Mouse (Mus musculus) intestine, postnatal 0 days (tissue): ENCODE data around the gene Synpo2l. TPM values are rescaled to one million over a fixed set of nuclear protein-coding genes. Genes with fewer than 3 reads are reported as not detected.
A peak's percentile ranks its signal among the peaks of the same experiment; 100 is the strongest.
"Not testable (repeated sequence)": the region's sequence is repeated elsewhere in the genome, so short reads cannot be mapped to it uniquely, and the experiment has no call there.

Source experiments
- ATAC-seq: fragments of 200-750 bp; cut with Nextera tagmentation; 2 replicates; pipeline ENCODE4 v1.8.0; 2017; ENCODE audit warnings: mild to moderate bottlenecking, moderate TSS enrichment, moderate library complexity
- H3K27ac ChIP-seq: fragments of 300-500 bp; sonication (generic); 2 replicates; pipeline ENCODE4 v1.5.1; 2014; ENCODE audit warnings: mild to moderate bottlenecking, low read depth, low read length, moderate library complexity
- H3K27me3 ChIP-seq: fragments of 300-500 bp; sonication (generic); replicated peaks from 2 replicates; pipeline ENCODE4 v1.6.1; 2014; ENCODE audit warnings: low read length, mixed read lengths; ENCODE audit not compliant: control insufficient read depth, insufficient read depth
- H3K36me3 ChIP-seq: fragments of 300-500 bp; sonication (generic); 2 replicates; pipeline ENCODE4 v1.6.1; 2014; ENCODE audit warnings: mild to moderate bottlenecking, moderate library complexity; ENCODE audit not compliant: control insufficient read depth, insufficient read depth
- H3K4me1 ChIP-seq: fragments of 300-500 bp; sonication (generic); replicated peaks from 2 replicates; pipeline ENCODE4 v1.6.1; 2014; ENCODE audit warnings: antibody characterized with exemption, low read length, mixed read lengths; ENCODE audit not compliant: control insufficient read depth, insufficient read depth
- H3K4me2 ChIP-seq: fragments of 300-500 bp; sonication (generic); replicated peaks from 2 replicates; pipeline ENCODE4 v1.6.1; 2014; ENCODE audit warnings: low read depth, mild to moderate bottlenecking, moderate library complexity
- H3K4me3 ChIP-seq: fragments of 300-500 bp; sonication (generic); 2 replicates; pipeline ENCODE4 v1.5.1; 2014; ENCODE audit warnings: low read depth, low read length
- H3K9ac ChIP-seq: fragments of 300-500 bp; sonication (generic); 2 replicates; pipeline ENCODE4 v1.6.1; 2014; ENCODE audit warnings: mild to moderate bottlenecking, low read depth, low read length
- H3K9me3 ChIP-seq: fragments of 300-500 bp; sonication (generic); 2 replicates; pipeline ENCODE4 v1.6.1; 2016; ENCODE audit warnings: mixed run types; ENCODE audit not compliant: control insufficient read depth
- CTCF ChIP-seq: sonication (generic); IDR thresholded peaks from 2 replicates; pipeline ENCODE4 v1.5.1; 2016; ENCODE audit warnings: low read depth, mild to moderate bottlenecking, control low read depth, antibody characterized with exemption, moderate library complexity
- WGBS: fragments of 180-500 bp; shearing (Covaris S2); extraction: QIAGEN DNeasy Blood & Tissue Kit; methylation state at CpG from one replicate; pipeline ENCODE4 v1.1.7; 2014; 5-methylcytosine and 5-hydroxymethylcytosine counted together
- polyA plus RNA-seq: library from polyadenylated mRNA; unstranded; fragments of >200 nt; fragmentation: Nextera tagmentation; extraction: Ambion mirVana; gene quantifications from 2 replicates; pipeline ENCODE4 v1.2.1, GENCODE M21; 2015

The Synpo2l gene
- polyA plus RNA-seq: 0.23 and 0.27 TPM in 2 replicates

- Histone ChIP-seq H3K36me3 (no peaks in the 10 kb centered on the region), H3K4me3 (no peak within 1 kb of the TSS), H3K27ac (peak within 1 kb of the TSS; percentile 76), H3K9me3 (no peaks in the 10 kb centered on the region), H3K27me3 (no peaks in the 10 kb centered on the region), H3K4me2 (no peak within 1 kb of the TSS), H3K4me1 (no peaks in the 10 kb centered on the region), H3K9ac (peak within 1 kb of the TSS; percentile 22; the same call in 1 of the 2 replicates)
- 57% methylated on average over 8 of the region's 8 CpGs for WGBS
- TF ChIP-seq CTCF: no peak
- peak; percentile 63 for ATAC-seq
These were observed at the start of gene Synpo2l for GRCm38 (mm10) chr14:20668154-20668810. Gene Synpo2l, minus strand, starts transcription at chr14:20668354.

DNA sequence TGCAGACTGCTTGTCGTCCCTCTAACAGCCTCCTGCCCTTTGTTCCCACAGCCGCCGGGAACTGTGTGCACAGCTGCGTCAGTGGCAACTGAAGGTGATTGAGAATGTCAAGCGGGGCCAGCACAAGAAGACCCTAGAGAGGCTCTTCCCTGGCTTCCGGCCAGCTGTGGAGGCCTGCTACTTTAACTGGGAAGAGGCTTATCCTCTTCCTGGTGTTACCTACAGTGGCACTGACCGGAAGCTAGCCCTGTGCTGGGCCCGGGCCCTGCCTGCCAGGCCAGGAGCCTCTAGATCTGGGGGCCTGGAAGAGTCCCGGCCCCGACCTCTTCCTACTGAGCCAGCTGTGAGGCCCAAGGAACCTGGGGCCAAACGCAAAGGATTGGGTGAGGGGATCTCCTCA is 45.7 kb upstream of the Synpo2l start:
- H3K36me3 ChIP-seq: peaks cover 78% of the 10 kb centered on the region
- ATAC-seq: peak; percentile 74
- TF ChIP-seq CTCF: no peak

DNA sequence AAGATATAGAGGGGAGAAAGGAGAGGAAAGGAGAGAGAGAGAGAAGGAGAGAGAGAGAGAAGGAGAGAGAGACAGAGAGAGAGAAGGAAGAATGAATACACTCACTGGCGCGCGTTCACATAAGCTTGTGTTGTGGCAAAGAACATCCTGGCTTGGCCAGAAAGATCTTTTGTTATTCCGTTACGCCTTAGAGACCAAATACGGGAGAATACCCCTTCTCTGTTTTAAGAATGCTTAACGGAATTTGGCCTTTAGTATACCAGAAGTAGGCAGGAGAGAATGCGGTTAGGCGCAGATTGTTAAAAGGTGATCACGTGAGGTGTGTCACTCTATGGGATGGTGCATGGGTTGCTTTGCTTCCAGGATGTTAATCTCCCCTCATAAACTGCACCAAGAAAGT is 40.1 kb upstream of the Synpo2l start:
- no peaks in the 10 kb centered on the region for H3K9me3 ChIP-seq
- H3K27me3 ChIP-seq: no peaks in the 10 kb centered on the region
- peaks cover 25% of the 10 kb centered on the region for H3K36me3 ChIP-seq
- H3K4me2 ChIP-seq: peak overlapping the region; percentile 89
- no peak for TF ChIP-seq CTCF
- H3K9ac ChIP-seq: peak overlapping the region; percentile 95
- H3K27ac ChIP-seq: peak overlapping the region; percentile 91; the same call in 1 of the 2 replicates
- ATAC-seq: no peak
- peak overlapping the region; percentile 91 for H3K4me3 ChIP-seq
- peaks cover 7% of the 10 kb centered on the region; the same call in 1 of the 2 replicates for H3K4me1 ChIP-seq
- WGBS: 5% methylated on average over 10 of the region's 10 CpGs

More for the DNA sequence above, 45.7 kb upstream of the Synpo2l start:
- H3K9me3 ChIP-seq: no peaks in the 10 kb centered on the region
- peak overlapping the region; percentile 27; the same call in 1 of the 2 replicates for H3K4me2 ChIP-seq
- no peaks in the 10 kb centered on the region for H3K4me1 ChIP-seq
- no peak overlapping the region for H3K4me3 ChIP-seq
- 34% methylated on average over 11 of the region's 11 CpGs for WGBS
- peak overlapping the region; percentile 37; the same call in 1 of the 2 replicates for H3K9ac ChIP-seq
- H3K27me3 ChIP-seq: no peaks in the 10 kb centered on the region
- peak overlapping the region; percentile 82 for H3K27ac ChIP-seq

DNA sequence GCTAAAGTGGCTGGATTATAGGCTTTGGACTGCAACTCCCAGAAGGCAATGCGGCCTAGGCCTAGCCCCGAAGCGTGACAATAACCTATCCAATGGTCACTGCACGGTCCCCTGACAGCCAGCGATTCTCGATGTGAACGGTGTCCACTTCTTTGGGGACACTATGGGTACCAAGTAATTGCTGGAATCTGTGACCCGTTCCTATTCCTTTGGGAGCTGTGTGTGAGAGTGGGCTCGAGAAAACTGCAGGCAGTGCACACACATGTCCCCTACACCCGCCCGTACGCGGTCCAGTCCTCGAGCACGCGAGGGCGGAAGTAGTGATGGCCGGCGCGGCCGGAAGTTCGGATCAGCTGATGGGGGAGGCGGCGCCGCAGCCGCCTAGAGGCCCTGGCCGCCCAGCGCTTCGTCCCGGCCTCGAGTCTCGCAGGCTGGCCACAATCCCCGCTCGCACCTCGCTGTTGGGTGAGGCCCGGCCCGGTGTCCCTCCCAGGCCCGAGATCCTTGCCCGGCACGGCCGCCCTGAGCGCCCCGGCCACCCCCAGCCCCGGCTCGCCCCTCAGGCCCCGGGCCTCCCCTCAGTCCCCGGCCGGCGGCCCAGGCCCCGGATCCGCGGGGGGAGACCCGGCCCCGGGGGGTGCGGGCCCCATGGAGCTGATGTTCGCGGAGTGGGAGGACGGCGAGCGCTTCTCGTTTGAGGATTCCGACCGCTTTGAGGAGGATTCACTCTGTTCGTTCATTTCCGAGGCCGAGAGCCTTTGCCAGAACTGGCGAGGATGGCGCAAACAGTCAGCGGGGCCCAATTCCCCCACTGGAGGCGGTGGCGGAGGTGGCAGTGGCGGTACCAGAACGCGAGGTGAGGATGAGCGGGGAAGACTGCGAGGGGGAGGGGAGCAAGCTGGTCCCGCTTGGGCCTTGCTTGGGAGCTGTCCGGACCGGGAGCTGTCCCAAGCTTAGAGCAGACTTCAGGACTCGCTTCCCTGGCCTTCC is 39.3 kb upstream of the Synpo2l start, which contains the start of gene Zswim8:
Zswim8 (plus strand) TSS at position 352 of the 990 bp plus-strand sequence.
- peaks cover 17% of the 10 kb centered on the region for H3K36me3 ChIP-seq
- under 1% methylated on average over 80 of the region's 80 CpGs for WGBS
- H3K27ac ChIP-seq: peak within 1 kb of the TSS; percentile 91
- no peaks in the 10 kb centered on the region for H3K9me3 ChIP-seq
- peak within 1 kb of the TSS; percentile 95 for H3K9ac ChIP-seq
- H3K4me2 ChIP-seq: peak within 1 kb of the TSS; percentile 89
- H3K4me3 ChIP-seq: peak within 1 kb of the TSS; percentile 91
- TF ChIP-seq CTCF: peak; percentile 27
- H3K4me1 ChIP-seq: peaks cover 7% of the 10 kb centered on the region; the same call in 1 of the 2 replicates
- no peaks in the 10 kb centered on the region for H3K27me3 ChIP-seq
- ATAC-seq: peak; percentile 87

- H3K4me1 ChIP-seq, H3K36me3 ChIP-seq, H3K9me3 ChIP-seq, ATAC-seq, H3K27me3 ChIP-seq: not testable (repeated sequence)
- 12% methylated on average over 8 of the region's 8 CpGs for WGBS
- peak overlapping the region; percentile 82 for H3K9ac ChIP-seq
- H3K27ac ChIP-seq: peak overlapping the region; percentile 91; the same call in 1 of the 2 replicates
- H3K4me3 ChIP-seq: peak overlapping the region; percentile 72
- H3K4me2 ChIP-seq: peak overlapping the region; percentile 71
These were observed 35.3 kb upstream of the Synpo2l start for GRCm38 (mm10) chr14:20703461-20703860.
